In the genomic region with DNA sequence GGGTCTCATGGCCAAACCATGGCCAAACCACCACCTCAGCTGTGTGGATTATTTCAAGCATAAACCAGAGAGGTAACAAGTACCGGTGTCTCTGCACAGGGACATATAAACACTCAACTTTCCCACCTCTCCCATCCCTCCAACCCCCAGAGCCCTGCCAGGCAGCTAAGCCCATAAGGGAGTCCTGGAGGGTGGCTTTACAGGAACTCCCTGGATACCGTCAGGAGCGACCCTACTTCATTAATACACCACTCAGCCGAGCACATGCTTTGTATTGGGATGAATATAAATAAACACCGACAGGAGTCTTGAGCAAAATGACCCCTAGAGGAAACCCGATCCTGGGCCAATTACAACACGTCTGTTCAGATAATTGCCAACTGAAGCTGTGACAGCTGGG, we compare ENCODE assay signal across 29 mouse cellular contexts. TPM values are rescaled to one million over a fixed set of nuclear protein-coding genes. Genes with fewer than 3 reads are reported as not detected.
DNase-seq lines count a peak whose midpoint lies in the region; ATAC-seq and TF ChIP-seq lines count a peak whose summit lies in the region.
"Had no signal": no experiment of that assay in that cellular context is flagged by ENCODE, and none has a peak within 500 bp of the region (broad histone marks: within the 10 kb centered on the region; RNA-seq: fewer than 3 reads in every experiment).

No protein-coding gene starts in this region.

- ATAC-seq in liver, embryonic 11.5 days (replicated peaks; ENCODE audit: low FRiP score): no peak
- peak; percentile 78; the same call in 1 of the 2 replicates for ATAC-seq in embryonic facial prominence, embryonic 14.5 days (ENCODE audit: low read depth)
- ATAC-seq in heart, embryonic 11.5 days (replicated peaks; ENCODE audit: insufficient number of reproducible peaks, low FRiP score, low TSS enrichment): no peak
- no peak for ATAC-seq in midbrain, embryonic 16.5 days
- ATAC-seq in neural tube, embryonic 15.5 days (ENCODE audit: low FRiP score): no peak
- ATAC-seq: CD4-positive, CD25-positive, alpha-beta regulatory T cell, adult 4 months; forebrain, embryonic 15.5 days; hindbrain, postnatal 0 days; inflammation-experienced regulatory T-cells, adult 6 months; intestine, embryonic 16.5 days had no signal

- H3K4me1 ChIP-seq in liver, adult 2 months (ENCODE audit: control insufficient read depth, insufficient read depth, low read length): peaks cover 6% of the 10 kb centered on the region
- no peaks in the 10 kb centered on the region for H3K4me1 ChIP-seq in liver, embryonic 11.5 days (replicated peaks; ENCODE audit: control insufficient read depth, insufficient read depth, low read length)
- no peaks in the 10 kb centered on the region for H3K4me1 ChIP-seq in embryonic facial prominence, embryonic 14.5 days (ENCODE audit: control insufficient read depth, insufficient read depth, low read length)
- no peaks in the 10 kb centered on the region for H3K4me1 ChIP-seq in heart, embryonic 11.5 days (ENCODE audit: control insufficient read depth, insufficient read depth, low read length)
- no peaks in the 10 kb centered on the region for H3K4me1 ChIP-seq in midbrain, embryonic 16.5 days (ENCODE audit: control insufficient read depth, insufficient read depth, low read length)
- no peaks in the 10 kb centered on the region for H3K4me1 ChIP-seq in neural tube, embryonic 15.5 days
- H3K4me1 ChIP-seq: forebrain, embryonic 12.5 days; forebrain, embryonic 15.5 days had no signal

- TF ChIP-seq POLR2A in liver, adult 2 months (IDR thresholded peaks at IDR 0.05; ENCODE audit: extremely low read depth, insufficient read depth, low read length): no peak

- no peak overlapping the region for H3K4me3 ChIP-seq in liver, adult 2 months (ENCODE audit: insufficient read depth, low read depth, low read length)
- no peak overlapping the region for H3K4me3 ChIP-seq in liver, embryonic 11.5 days (ENCODE audit: low read depth, low read length)
- no peak overlapping the region for H3K4me3 ChIP-seq in embryonic facial prominence, embryonic 14.5 days (ENCODE audit: low read depth, low read length)
- H3K4me3 ChIP-seq in heart, embryonic 11.5 days (ENCODE audit: low read depth, low read length): no peak overlapping the region
- H3K4me3 ChIP-seq in midbrain, embryonic 16.5 days (ENCODE audit: low read depth, low read length): no peak overlapping the region
- no peak overlapping the region for H3K4me3 ChIP-seq in neural tube, embryonic 15.5 days (replicated peaks)
- H3K4me3 ChIP-seq: erythroblast, embryonic 14.5 days; forebrain, embryonic 12.5 days; forebrain, embryonic 15.5 days had no signal

- DNase-seq in liver, adult 2 months (ENCODE audit: extremely low read depth, low read depth, low spot score): peak; percentile 42
- no peak for DNase-seq in liver, embryonic 11.5 days (ENCODE audit: low spot score)
- peak; percentile 12 for DNase-seq in embryo, embryonic 10.5 days (ENCODE audit: low spot score)
- peak; percentile 43 for DNase-seq in embryonic facial prominence, embryonic 14.5 days (ENCODE audit: low spot score)
- DNase-seq: adrenal gland, adult 8-10 months; adrenal gland, postnatal 25 days; cerebellum, adult 18-20 months; cerebellum, adult 9-10 months; cerebellum, postnatal 14 days; gastrocnemius, postnatal 25 days; heart, adult 18-20 months; kidney, adult 18-20 months had no signal

- H3K9ac ChIP-seq in liver, adult 2 months (ENCODE audit: low read depth, low read length): no peak overlapping the region
- no peak overlapping the region for H3K9ac ChIP-seq in liver, embryonic 11.5 days (ENCODE audit: low read depth, low read length)
- H3K9ac ChIP-seq in embryonic facial prominence, embryonic 14.5 days (ENCODE audit: low read depth, low read length): no peak overlapping the region
- no peak overlapping the region for H3K9ac ChIP-seq in heart, embryonic 11.5 days (ENCODE audit: low read depth, low read length)
- no peak overlapping the region for H3K9ac ChIP-seq in midbrain, embryonic 16.5 days (ENCODE audit: low read depth, low read length)
- no peak overlapping the region for H3K9ac ChIP-seq in neural tube, embryonic 15.5 days (replicated peaks)
- H3K9ac ChIP-seq: forebrain, embryonic 12.5 days; forebrain, embryonic 15.5 days; hindbrain, embryonic 14.5 days had no signal

- 50% methylated on average over 7 of the region's 7 CpGs for WGBS in liver, adult 2 months
- 55% methylated on average over 7 of the region's 7 CpGs for WGBS in liver, embryonic 11.5 days
- WGBS in embryonic facial prominence, embryonic 14.5 days: 33% methylated on average over 7 of the region's 7 CpGs
- 45% methylated on average over 7 of the region's 7 CpGs for WGBS in heart, embryonic 11.5 days (ENCODE audit: insufficient replicate concordance)
- WGBS in midbrain, embryonic 16.5 days: 52% methylated on average over 7 of the region's 7 CpGs
- 46% methylated on average over 7 of the region's 7 CpGs for WGBS in neural tube, embryonic 15.5 days

- no peak for TF ChIP-seq CTCF in liver, adult 2 months (IDR thresholded peaks at IDR 0.05; ENCODE audit: low read depth, low read length)

- no peaks in the 10 kb centered on the region for H3K79me2 ChIP-seq in liver, adult 2 months (ENCODE audit: control insufficient read depth, insufficient read depth, low read length)

- no peaks in the 10 kb centered on the region for H3K27me3 ChIP-seq in liver, adult 2 months (ENCODE audit: control insufficient read depth, insufficient read depth, low read length)
- no peaks in the 10 kb centered on the region for H3K27me3 ChIP-seq in liver, embryonic 11.5 days (replicated peaks; ENCODE audit: control insufficient read depth, insufficient read depth, low read length)
- H3K27me3 ChIP-seq in embryonic facial prominence, embryonic 14.5 days (replicated peaks; ENCODE audit: control insufficient read depth, insufficient read depth, low read length): no peaks in the 10 kb centered on the region
- H3K27me3 ChIP-seq in heart, embryonic 11.5 days (ENCODE audit: control insufficient read depth, insufficient read depth, low read length): no peaks in the 10 kb centered on the region
- no peaks in the 10 kb centered on the region for H3K27me3 ChIP-seq in midbrain, embryonic 16.5 days (ENCODE audit: control insufficient read depth, insufficient read depth, low read depth, low read length)
- no peaks in the 10 kb centered on the region for H3K27me3 ChIP-seq in neural tube, embryonic 15.5 days (replicated peaks)
- H3K27me3 ChIP-seq: forebrain, embryonic 12.5 days; forebrain, embryonic 15.5 days had no signal

- no peak overlapping the region for H3K27ac ChIP-seq in liver, adult 2 months (replicated peaks; ENCODE audit: insufficient read depth, low read depth, low read length)
- H3K27ac ChIP-seq in liver, embryonic 11.5 days (ENCODE audit: low read depth, low read length): no peak overlapping the region
- no peak overlapping the region for H3K27ac ChIP-seq in embryonic facial prominence, embryonic 14.5 days (replicated peaks; ENCODE audit: low read depth, low read length)
- H3K27ac ChIP-seq in heart, embryonic 11.5 days (ENCODE audit: low read depth, low read length): no peak overlapping the region
- no peak overlapping the region for H3K27ac ChIP-seq in midbrain, embryonic 16.5 days (ENCODE audit: low read length)
- no peak overlapping the region for H3K27ac ChIP-seq in neural tube, embryonic 15.5 days (replicated peaks)
- H3K27ac ChIP-seq: forebrain, embryonic 12.5 days; forebrain, embryonic 15.5 days; hindbrain, embryonic 14.5 days; hindbrain, postnatal 0 days had no signal

- no peaks in the 10 kb centered on the region for H3K36me3 ChIP-seq in liver, adult 2 months (ENCODE audit: control insufficient read depth, insufficient read depth, low read length)
- H3K36me3 ChIP-seq in liver, embryonic 11.5 days (ENCODE audit: control insufficient read depth, insufficient read depth, low read length): no peaks in the 10 kb centered on the region
- H3K36me3 ChIP-seq in embryonic facial prominence, embryonic 14.5 days (ENCODE audit: control insufficient read depth, insufficient read depth, low read length): no peaks in the 10 kb centered on the region
- H3K36me3 ChIP-seq in heart, embryonic 11.5 days (ENCODE audit: control insufficient read depth, insufficient read depth, low read length): no peaks in the 10 kb centered on the region
- no peaks in the 10 kb centered on the region for H3K36me3 ChIP-seq in midbrain, embryonic 16.5 days (ENCODE audit: control insufficient read depth, insufficient read depth, low read length)
- H3K36me3 ChIP-seq in neural tube, embryonic 15.5 days: no peaks in the 10 kb centered on the region
- H3K36me3 ChIP-seq: forebrain, embryonic 12.5 days; forebrain, embryonic 15.5 days had no signal

- no peaks in the 10 kb centered on the region for H3K9me3 ChIP-seq in liver, embryonic 11.5 days (ENCODE audit: control insufficient read depth, low read length)
- H3K9me3 ChIP-seq in embryonic facial prominence, embryonic 14.5 days (ENCODE audit: control insufficient read depth, low read length): no peaks in the 10 kb centered on the region
- H3K9me3 ChIP-seq in heart, embryonic 11.5 days (replicated peaks; ENCODE audit: control insufficient read depth, low read length): no peaks in the 10 kb centered on the region
- H3K9me3 ChIP-seq in midbrain, embryonic 16.5 days (replicated peaks; ENCODE audit: control insufficient read depth, low read length, poor library complexity, severe bottlenecking): peaks cover 2% of the 10 kb centered on the region; the same call in 1 of the 2 replicates
- H3K9me3 ChIP-seq in neural tube, embryonic 15.5 days (replicated peaks): no peaks in the 10 kb centered on the region
- H3K9me3 ChIP-seq: forebrain, embryonic 12.5 days; forebrain, embryonic 15.5 days had no signal

- no peak overlapping the region for H3K4me2 ChIP-seq in liver, embryonic 11.5 days
- H3K4me2 ChIP-seq in embryonic facial prominence, embryonic 14.5 days (ENCODE audit: low read depth, low read length): no peak overlapping the region
- no peak overlapping the region for H3K4me2 ChIP-seq in heart, embryonic 11.5 days
- H3K4me2 ChIP-seq in midbrain, embryonic 16.5 days (ENCODE audit: low read length): no peak overlapping the region
- no peak overlapping the region for H3K4me2 ChIP-seq in neural tube, embryonic 15.5 days
- H3K4me2 ChIP-seq: forebrain, embryonic 12.5 days; forebrain, embryonic 15.5 days; hindbrain, embryonic 14.5 days had no signal

RNA-seq across cellular contexts. Expression of a gene that starts 34.0 kb away (rescaled TPM):
- not detected in 2 replicates for total RNA-seq in liver, adult 2 months (2014; rRNA removed)
- polyA plus RNA-seq in liver, adult 2 months (2012; rRNA removed): not detected in 2 replicates
- not detected in 2 replicates for polyA plus RNA-seq in liver, embryonic 11.5 days (2014; fragmentation: Nextera tagmentation; extraction: Ambion mirVana)
- polyA plus RNA-seq in embryonic facial prominence, embryonic 14.5 days (2014; fragmentation: Nextera tagmentation; extraction: Ambion mirVana): 11.4 and 52.2 TPM in 2 replicates
- polyA plus RNA-seq in heart, embryonic 11.5 days (2014; fragmentation: Nextera tagmentation; extraction: Ambion mirVana): not detected in 2 replicates
- 15.0 and 19.0 TPM in 2 replicates for polyA plus RNA-seq in midbrain, embryonic 16.5 days (2015; fragmentation: Nextera tagmentation; extraction: Ambion mirVana)
- 5.8 and 7.0 TPM in 2 replicates for polyA plus RNA-seq in neural tube, embryonic 15.5 days (2015; fragmentation: Nextera tagmentation; extraction: Ambion mirVana)
- total RNA-seq: adrenal gland, postnatal 25 days; gastrocnemius, postnatal 25 days; heart, postnatal 25 days; hematopoietic stem cell, adult 5-6 weeks; MEL had no signal
- polyA plus RNA-seq: C2C12; CD4-positive, CD25-positive, alpha-beta regulatory T cell, adult 4 months; erythroblast, embryonic 14.5 days; heart, embryonic 14.5 days; heart, postnatal 0 days; inflammation-experienced regulatory T-cells, adult 6 months; intestine, embryonic 16.5 days had no signal
